Mouse (Mus musculus) cerebellum, postnatal 4 days (tissue): Measurements from ENCODE around the gene Nptxr.
A peak's percentile ranks its signal among the peaks of the same experiment; 100 is the strongest.
"Not testable (repeated sequence)": the region's sequence is repeated elsewhere in the genome, so short reads cannot be mapped to it uniquely, and the experiment has no call there.

ENCODE experiments used
- DNase-seq, 2 experiments: peaks; one replicate each; pipeline ENCODE4 v3.0.0; 2022; ENCODE audit warnings: low spot score in 2 of 2, mixed read lengths in 1 of 2

Gene Nptxr

GRCm38 (mm10) chr15:79822265-79823199 lies 18.0 kb upstream of the Nptxr start:
- DNase-seq: no peak

GRCm38 (mm10) chr15:79818325-79818724 lies 13.8 kb upstream of the Nptxr start:
- no peak for DNase-seq

- DNase-seq: no peak
Observed at GRCm38 (mm10) chr15:79813666-79814258, 9.2 kb upstream of the Nptxr start.

GRCm38 (mm10) chr15:79812840-79813239 lies 8.3 kb upstream of the Nptxr start:
- DNase-seq: not testable (repeated sequence)

GRCm38 (mm10) chr15:79810997-79811396 lies 6.4 kb upstream of the Nptxr start:
- DNase-seq: no peak

GRCm38 (mm10) chr15:79810061-79810460 lies 5.5 kb upstream of the Nptxr start:
- peak in 1 of 2 experiments; percentile 56 for DNase-seq

- DNase-seq: no peak
Observed at GRCm38 (mm10) chr15:79808658-79809057, 4.1 kb upstream of the Nptxr start.

- peak in 1 of 2 experiments; percentile 62 for DNase-seq
Observed at GRCm38 (mm10) chr15:79808114-79808513, 3.5 kb upstream of the Nptxr start.

- no peak for DNase-seq
Observed at GRCm38 (mm10) chr15:79807050-79807449, 2.5 kb upstream of the Nptxr start.

- no peak for DNase-seq
Observed at GRCm38 (mm10) chr15:79805246-79805645, 680 bp upstream of the Nptxr start.

- DNase-seq: no peak
Observed at GRCm38 (mm10) chr15:79803533-79804351, 824 bp downstream of the Nptxr start.

GRCm38 (mm10) chr15:79802304-79802703 lies 2.3 kb downstream of the Nptxr start:
- DNase-seq: peak in 1 of 2 experiments; percentile 53

GRCm38 (mm10) chr15:79801646-79802045 lies 2.9 kb downstream of the Nptxr start:
- no peak for DNase-seq

GRCm38 (mm10) chr15:79800701-79801100 lies 3.9 kb downstream of the Nptxr start:
- DNase-seq: no peak

- no peak for DNase-seq
Observed at GRCm38 (mm10) chr15:79798591-79798990, 6.0 kb downstream of the Nptxr start.

- DNase-seq: no peak
Observed at GRCm38 (mm10) chr15:79797680-79798079, 6.9 kb downstream of the Nptxr start.

- no peak for DNase-seq
Observed at GRCm38 (mm10) chr15:79797096-79797495, 7.5 kb downstream of the Nptxr start.

- DNase-seq: no peak
Observed at GRCm38 (mm10) chr15:79796256-79796655, 8.3 kb downstream of the Nptxr start.

GRCm38 (mm10) chr15:79794173-79794572 lies 10.4 kb downstream of the Nptxr start:
- no peak for DNase-seq

- DNase-seq: no peak
Observed at GRCm38 (mm10) chr15:79793076-79793475, 11.5 kb downstream of the Nptxr start.

GRCm38 (mm10) chr15:79792455-79792854 lies 12.1 kb downstream of the Nptxr start:
- DNase-seq: no peak

GRCm38 (mm10) chr15:79791502-79791901 lies 13.1 kb downstream of the Nptxr start:
- no peak for DNase-seq
